Mouse (Mus musculus): ENCODE measurements at regions not wholly inside any gene's neighbourhood (a gene's known extent, or its start where the extent isn't known, plus 50 kb on each side); places are given as distances from the start of the nearest gene placed in this dataset.

- H3K27ac ChIP-seq, result no peak overlapping the region
- no peak overlapping the region for H3K4me3 ChIP-seq
- H3K27me3 ChIP-seq (ENCODE audit: low read depth, poor library complexity, severe bottlenecking), result no peaks in the 10 kb centered on the region
- 77% methylated on average over 3 of the region's 3 CpGs for WGBS
- peaks cover 6% of the 10 kb centered on the region for H3K4me1 ChIP-seq
- peaks cover 4% of the 10 kb centered on the region; the same call in 1 of the 2 replicates for H3K9me3 ChIP-seq (replicated peaks)
- H3K36me3 ChIP-seq, result no peaks in the 10 kb centered on the region
- DNase-seq (ENCODE audit: low spot score), result no peak
These were observed 66.2 kb upstream of the Disp3 start for GRCm38 (mm10) chr4:148353969-148354368.

GRCm38 (mm10) chr4:148352690-148353089, 64.9 kb upstream of the Disp3 start:
- Histone ChIP-seq H3K4me1 (peaks cover 6% of the 10 kb centered on the region), H3K36me3 (no peaks in the 10 kb centered on the region), H3K27ac (no peak overlapping the region), H3K4me3 (no peak overlapping the region), H3K9me3 (replicated peaks) (peaks cover 4% of the 10 kb centered on the region; the same call in 1 of the 2 replicates), H3K27me3 (ENCODE audit: low read depth, poor library complexity, severe bottlenecking) (no peaks in the 10 kb centered on the region)
- WGBS, result 90% methylated on average over 5 of the region's 5 CpGs
- no peak for DNase-seq (ENCODE audit: low spot score)

- Histone ChIP-seq H3K9me3 (replicated peaks) (no peaks in the 10 kb centered on the region), H3K4me3 (no peak overlapping the region), H3K27me3 (ENCODE audit: low read depth, poor library complexity, severe bottlenecking) (no peaks in the 10 kb centered on the region), H3K36me3 (no peaks in the 10 kb centered on the region), H3K27ac (no peak overlapping the region), H3K4me1 (no peaks in the 10 kb centered on the region)
- DNase-seq (ENCODE audit: low spot score), result no peak
- WGBS, result 73% methylated on average over 8 of the region's 8 CpGs
These were observed 53.9 kb upstream of the Disp3 start for GRCm38 (mm10) chr4:148341531-148342157.

GRCm38 (mm10) chr4:148340342-148340741, 52.6 kb upstream of the Disp3 start:
- H3K36me3 ChIP-seq, result no peaks in the 10 kb centered on the region

GRCm38 (mm10) chr4:148337890-148338880, 50.4 kb upstream of the Disp3 start:
- H3K27ac ChIP-seq, result no peak overlapping the region
- H3K9me3 ChIP-seq (replicated peaks), result no peaks in the 10 kb centered on the region
- no peak for DNase-seq (ENCODE audit: low spot score)
- no peak overlapping the region for H3K4me3 ChIP-seq
- peaks cover 5% of the 10 kb centered on the region; the same call in 1 of the 2 replicates for H3K4me1 ChIP-seq
- WGBS, result 66% methylated on average over 13 of the region's 13 CpGs
- H3K36me3 ChIP-seq, result no peaks in the 10 kb centered on the region
- H3K27me3 ChIP-seq (ENCODE audit: low read depth, poor library complexity, severe bottlenecking), result no peaks in the 10 kb centered on the region

More at GRCm38 (mm10) chr4:148340342-148340741, 52.6 kb upstream of the Disp3 start:
- Histone ChIP-seq H3K27ac (no peak overlapping the region), H3K4me3 (no peak overlapping the region), H3K9me3 (replicated peaks) (no peaks in the 10 kb centered on the region), H3K4me1 (no peaks in the 10 kb centered on the region), H3K27me3 (ENCODE audit: low read depth, poor library complexity, severe bottlenecking) (no peaks in the 10 kb centered on the region)
- no peak for DNase-seq (ENCODE audit: low spot score)
- 82% methylated on average over 9 of the region's 9 CpGs for WGBS

Data from limb, embryonic 10.5 days (tissue).